Mouse (Mus musculus) small intestine, adult 2 months (tissue): ENCODE data around the gene Lama5. TPM values are rescaled to one million over a fixed set of nuclear protein-coding genes. Genes with fewer than 3 reads are reported as not detected.

Experiments used
- H3K27ac ChIP-seq: fragments of 200-500 bp; 2 replicates; pipeline ENCODE4 v1.5.1; 2012; ENCODE audit warnings: low read depth, low read length, control low read depth, inconsistent platforms; ENCODE audit not compliant: insufficient read depth
- H3K27me3 ChIP-seq: fragments of 200-500 bp; 2 replicates; pipeline ENCODE4 v1.6.1; 2012; ENCODE audit warnings: mild to moderate bottlenecking, moderate library complexity, low read length, inconsistent platforms; ENCODE audit not compliant: control insufficient read depth, insufficient read depth
- H3K36me3 ChIP-seq: fragments of 200-500 bp; 2 replicates; pipeline ENCODE4 v1.6.1; 2012; ENCODE audit warnings: mild to moderate bottlenecking, low read length, control low read depth, inconsistent platforms; ENCODE audit not compliant: control insufficient read depth, insufficient read depth
- H3K4me1 ChIP-seq: fragments of 200-500 bp; 2 replicates; pipeline ENCODE4 v1.6.1; 2012; ENCODE audit warnings: low read length, inconsistent platforms, mixed read lengths; ENCODE audit not compliant: control insufficient read depth, insufficient read depth, insufficient read length
- H3K4me3 ChIP-seq: fragments of 200-500 bp; 2 replicates; pipeline ENCODE4 v1.5.1; 2012; ENCODE audit warnings: low read depth, mild to moderate bottlenecking, control low read depth, inconsistent platforms, low read length, moderate library complexity
- CTCF ChIP-seq: fragments of 200-500 bp; IDR thresholded peaks from 2 replicates; pipeline ENCODE4 v1.5.1; 2012; ENCODE audit warnings: low read depth, mild to moderate bottlenecking, control low read depth, inconsistent platforms, low read length, moderate library complexity, mixed read lengths; ENCODE audit not compliant: insufficient replicate concordance, insufficient read length; ENCODE audit errors: extremely low read depth
- POLR2A ChIP-seq: fragments of 200-500 bp; IDR thresholded peaks from 2 replicates; pipeline ENCODE4 v1.6.1; 2012; ENCODE audit warnings: low read depth, mild to moderate bottlenecking, control low read depth, inconsistent platforms, low read length, moderate library complexity
- WGBS: fragments of 180-500 bp; shearing (Covaris S2); methylation state at CpG from one replicate; pipeline ENCODE4 v1.1.7; 2018; 5-methylcytosine and 5-hydroxymethylcytosine counted together
- polyA plus RNA-seq: library from polyadenylated mRNA; depleted of rRNA; stranded (reverse); fragments of >200 nt; gene quantifications from 2 replicates; pipeline ENCODE4 v1.2.3, GENCODE M21; 2012

The Lama5 gene
- polyA plus RNA-seq, 1 experiment = 41.7 TPM

DNA sequence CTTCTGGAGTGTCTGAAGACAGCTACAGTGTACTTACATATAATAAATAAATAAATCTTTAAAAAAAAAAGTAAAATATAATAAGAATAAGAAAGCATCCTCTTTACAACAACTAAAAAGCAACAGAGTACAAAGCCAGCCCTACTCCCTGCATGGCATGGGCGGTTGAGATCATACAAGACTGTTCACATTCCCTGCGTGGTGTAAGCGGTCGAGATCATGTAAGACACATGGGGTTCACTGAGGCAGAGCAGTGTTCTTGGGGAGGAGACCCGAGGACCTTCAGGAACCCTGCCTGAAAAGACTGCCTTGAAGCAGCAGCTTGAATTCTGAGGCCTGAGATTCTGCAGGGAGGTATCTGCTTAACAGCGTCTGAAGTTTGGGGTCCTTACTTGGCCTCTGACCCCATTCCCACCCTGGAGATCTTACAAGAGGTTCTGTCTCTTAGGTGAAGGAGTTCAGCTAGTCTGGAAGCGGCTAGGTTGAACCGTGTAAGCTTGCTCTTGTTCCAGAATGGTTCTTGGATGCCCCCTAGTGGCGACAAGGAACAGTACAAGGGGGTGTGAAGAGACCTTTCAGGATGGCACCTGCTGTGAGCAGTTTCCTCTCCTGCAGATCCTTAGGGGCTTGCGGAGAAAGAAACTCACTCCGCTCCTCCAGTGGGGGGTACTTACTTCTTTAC is 25.4 kb upstream of the Lama5 start:
- WGBS = 25% methylated on average over 11 of the region's 11 CpGs
- TF ChIP-seq CTCF (peak; percentile 88; the same call in 1 of the 2 replicates), POLR2A (no peak)
- H3K27me3 ChIP-seq = no peaks in the 10 kb centered on the region

GRCm38 (mm10) chr2:180248947-180249660 is 23.4 kb upstream of the Lama5 start:
- H3K27ac ChIP-seq = 0 out of 2 replicates have a peak overlapping the region, but pooled peaks have one; percentile 28
- peaks cover 11% of the 10 kb centered on the region for H3K4me1 ChIP-seq
- H3K27me3 ChIP-seq = no peaks in the 10 kb centered on the region
- no peak for TF ChIP-seq CTCF
- peak; percentile 34; the same call in 1 of the 2 replicates for TF ChIP-seq POLR2A
- H3K4me3 ChIP-seq = no peak overlapping the region
- no peaks in the 10 kb centered on the region for H3K36me3 ChIP-seq
- WGBS = 40% methylated on average over 9 of the region's 9 CpGs

More for the DNA sequence above, 25.4 kb upstream of the Lama5 start:
- H3K27ac ChIP-seq = no peak overlapping the region
- H3K4me1 ChIP-seq = peaks cover 9% of the 10 kb centered on the region
- H3K36me3 ChIP-seq = no peaks in the 10 kb centered on the region
- H3K4me3 ChIP-seq = no peak overlapping the region

DNA sequence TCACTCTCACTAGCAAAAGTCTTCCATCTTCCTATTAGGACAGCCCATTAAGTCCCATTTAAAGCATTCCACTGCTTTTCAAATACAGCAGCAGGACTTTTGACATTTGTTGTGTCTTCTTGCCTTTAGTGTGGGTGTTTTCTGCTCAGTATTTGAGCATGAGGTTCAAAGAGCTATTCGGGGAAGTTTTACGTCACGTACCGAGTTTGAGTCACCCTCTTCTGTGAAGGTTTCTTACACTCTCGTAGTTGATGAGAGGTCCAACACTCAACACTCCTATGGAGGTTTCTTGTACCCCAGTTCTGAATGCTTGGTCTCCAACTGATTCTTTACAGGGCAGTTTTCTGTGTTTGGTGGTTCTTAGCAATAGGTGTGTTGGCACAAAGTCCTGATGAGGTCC is 22.3 kb upstream of the Lama5 start:
- no peak for TF ChIP-seq POLR2A
- Histone ChIP-seq H3K4me1 (peaks cover 11% of the 10 kb centered on the region), H3K4me3 (no peak overlapping the region), H3K27me3 (no peaks in the 10 kb centered on the region), H3K36me3 (no peaks in the 10 kb centered on the region), H3K27ac (no peak overlapping the region)
- WGBS = 91% methylated on average over 5 of the region's 5 CpGs

DNA sequence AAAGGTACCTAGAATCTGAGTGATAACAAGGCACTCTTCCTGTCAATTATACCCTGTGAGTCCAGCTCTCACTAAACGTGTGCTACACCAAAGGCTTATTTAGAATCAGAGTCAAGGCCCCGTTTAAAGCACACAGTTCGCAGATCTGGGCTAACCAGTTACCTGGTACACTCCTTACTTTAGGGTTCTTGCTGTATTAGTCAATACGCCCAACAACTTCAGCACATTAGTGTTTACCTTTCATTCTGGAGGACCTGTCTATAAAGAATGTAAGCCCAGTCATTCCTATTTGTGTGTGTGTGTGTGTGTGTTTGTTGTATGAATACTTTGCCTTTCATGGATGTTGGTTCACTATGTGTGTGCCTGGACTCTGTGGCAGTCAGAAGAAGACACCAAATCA is 17.4 kb upstream of the Lama5 start:
- H3K27me3 ChIP-seq = no peaks in the 10 kb centered on the region
- H3K36me3 ChIP-seq = no peaks in the 10 kb centered on the region
- no peak overlapping the region for H3K27ac ChIP-seq
- peaks cover 2% of the 10 kb centered on the region; the same call in 1 of the 2 replicates for H3K4me1 ChIP-seq
- 72% methylated on average over 4 of the region's 4 CpGs for WGBS
- TF ChIP-seq POLR2A (no peak), CTCF (no peak)
- H3K4me3 ChIP-seq = no peak overlapping the region

- Histone ChIP-seq H3K4me1 (peaks cover 2% of the 10 kb centered on the region), H3K4me3 (no peak overlapping the region), H3K27me3 (no peaks in the 10 kb centered on the region), H3K36me3 (no peaks in the 10 kb centered on the region), H3K27ac (no peak overlapping the region)
- WGBS = 58% methylated on average over 5 of the region's 5 CpGs
- TF ChIP-seq POLR2A (no peak), CTCF (no peak)
Measured at GRCm38 (mm10) chr2:180238591-180238990, 12.9 kb upstream of the Lama5 start.

DNA sequence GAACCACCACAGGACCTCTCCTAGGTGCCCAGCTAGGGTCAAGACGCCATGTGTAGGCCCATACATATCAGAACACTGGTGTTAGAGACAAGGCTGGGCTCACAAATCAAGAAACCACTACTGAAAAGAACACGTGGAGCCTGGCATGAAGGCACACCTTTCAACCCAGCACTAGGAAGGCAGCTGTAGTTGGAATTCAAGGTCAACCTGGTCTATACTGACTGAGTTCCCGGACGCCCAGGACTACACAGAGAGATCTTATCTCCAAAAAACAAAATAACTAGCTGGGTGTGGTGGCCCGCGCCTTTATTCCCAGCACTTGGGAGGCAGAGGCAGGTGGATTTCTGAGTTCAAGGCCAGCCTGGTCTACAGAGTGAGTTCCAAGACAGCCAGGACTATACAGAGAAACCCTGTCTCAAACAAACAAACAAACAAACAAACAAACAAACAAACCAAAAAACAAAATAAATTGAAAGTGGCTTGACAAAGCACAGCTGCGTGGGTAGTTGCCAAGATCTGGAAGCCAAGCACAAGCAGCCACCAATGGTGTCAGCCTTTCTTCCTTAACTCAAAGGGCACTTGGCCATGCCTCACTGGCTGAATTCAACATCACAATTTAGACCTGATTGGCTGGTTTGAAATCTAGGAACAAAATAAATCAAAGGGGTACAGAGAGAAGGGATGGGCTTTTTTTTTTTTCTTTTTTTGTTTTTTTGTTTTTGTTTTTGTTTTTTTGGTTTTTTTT is 12.1 kb upstream of the Lama5 start:
- 73% methylated on average over 7 of the region's 7 CpGs for WGBS
- Histone ChIP-seq H3K27me3 (no peaks in the 10 kb centered on the region), H3K4me1 (peaks cover 2% of the 10 kb centered on the region), H3K4me3 (no peak overlapping the region), H3K27ac (no peak overlapping the region), H3K36me3 (no peaks in the 10 kb centered on the region)
- TF ChIP-seq CTCF (no peak), POLR2A (no peak)

GRCm38 (mm10) chr2:180236930-180237329 is 11.3 kb upstream of the Lama5 start:
- no peak overlapping the region for H3K27ac ChIP-seq
- 49% methylated on average over 3 of the region's 3 CpGs for WGBS
- H3K4me1 ChIP-seq = peaks cover 2% of the 10 kb centered on the region
- H3K36me3 ChIP-seq = no peaks in the 10 kb centered on the region
- no peak overlapping the region for H3K4me3 ChIP-seq
- TF ChIP-seq POLR2A = no peak
- TF ChIP-seq CTCF = no peak
- no peaks in the 10 kb centered on the region for H3K27me3 ChIP-seq
